Mouse (Mus musculus) intestine, embryonic 15.5 days (tissue): Measurements from ENCODE around the gene Abhd2. TPM values are rescaled to one million over a fixed set of nuclear protein-coding genes. Genes with fewer than 3 reads are reported as not detected.
"Not testable (repeated sequence)": the region's sequence is repeated elsewhere in the genome, so short reads cannot be mapped to it uniquely, and the experiment has no call there.

ENCODE experiments used
- ATAC-seq: fragments of 200-750 bp; cut with Nextera tagmentation; 2 replicates; pipeline ENCODE4 v1.8.0; 2017; ENCODE audit warnings: moderate TSS enrichment, moderate library complexity
- H3K27ac ChIP-seq: fragments of 300-500 bp; sonication (generic); 2 replicates; pipeline ENCODE4 v1.5.1; 2015; ENCODE audit warnings: mild to moderate bottlenecking, inconsistent platforms
- H3K27me3 ChIP-seq: fragments of 300-500 bp; sonication (generic); replicated peaks from 2 replicates; pipeline ENCODE4 v1.6.1; 2015; ENCODE audit warnings: inconsistent platforms
- H3K36me3 ChIP-seq: fragments of 300-500 bp; sonication (generic); 2 replicates; pipeline ENCODE4 v1.6.1; 2015; ENCODE audit warnings: inconsistent platforms
- H3K4me1 ChIP-seq: fragments of 300-500 bp; sonication (generic); replicated peaks from 2 replicates; pipeline ENCODE4 v1.6.1; 2015; ENCODE audit warnings: inconsistent platforms
- H3K4me2 ChIP-seq: fragments of 300-500 bp; sonication (generic); replicated peaks from 2 replicates; pipeline ENCODE4 v1.6.1; 2015; ENCODE audit warnings: mild to moderate bottlenecking, inconsistent platforms
- H3K4me3 ChIP-seq: fragments of 300-500 bp; sonication (generic); replicated peaks from 2 replicates; pipeline ENCODE4 v1.5.1; 2015; ENCODE audit warnings: inconsistent platforms
- H3K9ac ChIP-seq: fragments of 300-500 bp; sonication (generic); 2 replicates; pipeline ENCODE4 v1.6.1; 2015; ENCODE audit warnings: inconsistent platforms
- H3K9me3 ChIP-seq: fragments of 300-500 bp; sonication (generic); 2 replicates; pipeline ENCODE4 v1.6.1; 2016; ENCODE audit warnings: inconsistent platforms
- WGBS: fragments of 180-500 bp; shearing (Covaris S2); methylation state at CpG from one replicate; pipeline ENCODE4 v1.1.7; 2015; 5-methylcytosine and 5-hydroxymethylcytosine counted together
- polyA plus RNA-seq: library from polyadenylated mRNA; unstranded; fragments of >200 nt; fragmentation: Nextera tagmentation; extraction: Ambion mirVana; gene quantifications from 2 replicates; pipeline ENCODE4 v1.2.1, GENCODE M21; 2015

Abhd2 gene
- polyA plus RNA-seq, 1 experiment from 2014 or later, result 16.3 TPM

DNA sequence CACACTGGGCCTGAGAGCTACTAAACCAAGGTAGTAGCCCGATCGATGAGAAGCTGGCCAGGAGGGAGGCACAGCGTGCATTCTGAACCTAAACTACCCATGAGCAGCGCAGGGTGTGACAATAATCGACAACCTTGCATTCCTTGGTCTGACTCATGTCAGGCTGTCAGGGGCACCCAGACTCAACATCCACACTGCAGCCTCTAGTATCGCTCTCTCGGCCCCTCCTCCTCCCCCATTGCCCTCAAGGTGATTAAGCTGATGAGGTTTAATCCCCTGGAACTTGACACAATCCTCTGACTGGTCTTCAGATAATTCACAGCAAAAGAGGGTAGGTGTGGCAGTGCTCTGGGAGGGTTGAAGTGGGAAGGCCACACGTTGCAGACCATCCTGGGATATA is 3.6 kb upstream of the Abhd2 start:
- Histone ChIP-seq H3K27me3 (no peaks in the 10 kb centered on the region), H3K36me3 (no peaks in the 10 kb centered on the region), H3K9ac (no peak overlapping the region), H3K9me3 (no peaks in the 10 kb centered on the region), H3K27ac (peak overlapping the region; percentile 49), H3K4me3 (no peak overlapping the region), H3K4me1 (peaks cover 18% of the 10 kb centered on the region), H3K4me2 (no peak overlapping the region)
- 28% methylated on average over 8 of the region's 8 CpGs for WGBS
- ATAC-seq, result no peak

DNA sequence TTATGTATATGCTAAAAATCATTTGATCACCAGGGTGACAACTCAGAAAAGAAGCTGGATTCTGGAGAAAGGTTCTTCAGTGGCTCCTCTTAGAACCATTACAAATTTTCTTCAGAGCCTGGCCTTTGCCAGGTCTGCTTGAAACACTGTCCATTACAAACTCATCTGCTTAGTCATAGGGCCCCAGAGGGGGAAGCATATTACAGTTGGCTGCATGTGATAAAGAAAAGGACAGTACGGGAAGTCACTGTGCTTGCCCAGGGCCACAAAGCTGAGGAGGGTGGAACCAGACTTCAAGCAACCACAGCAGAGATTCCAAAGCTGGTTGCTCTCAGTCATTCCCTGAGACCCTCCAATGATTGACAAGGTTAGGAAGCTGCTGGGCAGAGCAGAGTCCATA is 3.1 kb upstream of the Abhd2 start:
- H3K36me3 ChIP-seq, result no peaks in the 10 kb centered on the region
- no peak overlapping the region for H3K9ac ChIP-seq
- H3K4me3 ChIP-seq, result no peak overlapping the region
- no peak overlapping the region for H3K4me2 ChIP-seq
- no peaks in the 10 kb centered on the region for H3K27me3 ChIP-seq
- WGBS, result 64% methylated on average over 1 of the region's 1 CpGs
- ATAC-seq, result no peak
- H3K9me3 ChIP-seq, result no peaks in the 10 kb centered on the region
- peaks cover 21% of the 10 kb centered on the region for H3K4me1 ChIP-seq
- peak overlapping the region; percentile 49; the same call in 1 of the 2 replicates for H3K27ac ChIP-seq

DNA sequence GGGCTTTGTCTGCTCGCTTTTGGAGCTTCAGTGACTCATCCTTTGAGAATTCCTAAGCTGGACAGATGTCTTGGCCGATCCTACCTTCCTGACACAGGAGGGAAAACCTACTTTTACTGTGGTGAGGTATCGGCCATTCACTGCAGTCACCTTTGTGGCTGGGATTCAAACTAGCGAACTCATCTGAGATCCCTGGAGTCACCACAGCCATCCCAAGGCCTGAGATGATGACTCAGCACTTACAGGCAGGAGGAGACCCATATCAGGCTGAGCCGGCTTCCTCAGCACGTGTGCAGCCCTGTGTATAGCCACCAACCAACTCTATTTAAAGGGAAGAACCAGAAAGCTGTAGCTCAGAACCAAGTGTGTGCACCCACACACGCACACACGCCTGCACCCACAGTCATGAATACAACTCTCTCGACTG is 2.0 kb upstream of the Abhd2 start:
- no peak overlapping the region for H3K4me3 ChIP-seq
- no peaks in the 10 kb centered on the region for H3K27me3 ChIP-seq
- no peak overlapping the region for H3K9ac ChIP-seq
- no peak for ATAC-seq
- no peak overlapping the region for H3K4me2 ChIP-seq
- no peaks in the 10 kb centered on the region for H3K9me3 ChIP-seq
- H3K4me1 ChIP-seq, result peaks cover 30% of the 10 kb centered on the region
- no peaks in the 10 kb centered on the region for H3K36me3 ChIP-seq
- H3K27ac ChIP-seq, result no peak overlapping the region
- WGBS, result 71% methylated on average over 9 of the region's 9 CpGs

DNA sequence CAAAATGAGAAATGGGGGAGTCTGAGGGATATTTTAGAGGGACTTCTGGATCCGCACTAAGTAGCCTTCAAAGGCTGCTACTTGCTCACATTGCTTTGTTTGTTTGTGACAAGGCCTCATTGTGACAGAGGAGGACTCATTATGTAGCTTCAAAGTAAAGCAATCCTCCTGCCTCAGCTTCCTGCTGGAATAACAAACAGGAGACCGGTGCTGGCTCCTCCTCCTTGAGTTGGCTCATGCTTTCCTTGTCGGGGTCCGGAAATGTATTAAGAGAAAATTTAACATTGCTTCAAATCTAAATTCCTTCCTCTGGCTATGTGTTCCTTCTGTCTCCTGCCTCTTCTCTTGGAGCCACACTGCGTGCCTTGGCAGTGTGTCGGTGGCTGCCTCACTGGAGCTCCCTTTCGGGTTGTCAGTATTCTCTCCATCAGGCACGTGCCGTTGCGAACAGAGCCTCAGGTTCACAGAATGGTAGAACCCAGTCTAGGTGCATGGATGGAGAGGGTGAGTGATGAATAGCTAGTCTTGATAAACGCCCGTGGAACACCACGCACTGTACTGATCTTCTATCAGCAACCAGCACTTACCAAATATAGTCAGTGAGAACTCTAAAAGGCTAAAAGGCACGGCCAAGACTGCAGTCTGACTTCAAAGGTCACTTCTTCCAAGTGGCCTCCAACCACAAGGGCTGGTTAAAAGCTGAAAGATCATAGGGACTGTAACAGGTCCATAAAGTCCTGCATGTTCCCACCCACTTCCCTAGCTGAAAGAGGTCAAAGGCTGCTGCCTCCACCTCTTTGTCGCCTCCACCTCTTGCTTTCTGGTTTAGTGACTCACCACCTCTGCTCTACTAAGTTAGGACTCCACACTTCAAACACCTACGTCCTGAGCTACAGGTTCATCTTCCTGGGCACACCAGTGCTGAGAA is 874 bp upstream of the Abhd2 start:
- H3K9ac ChIP-seq, result no peak overlapping the region
- H3K4me3 ChIP-seq, result peak overlapping the region; percentile 38
- H3K27me3 ChIP-seq, result no peaks in the 10 kb centered on the region
- H3K27ac ChIP-seq, result peak overlapping the region; percentile 79
- ATAC-seq, result peak; percentile 69
- H3K4me2 ChIP-seq, result peak overlapping the region; percentile 73
- H3K9me3 ChIP-seq, result no peaks in the 10 kb centered on the region
- 68% methylated on average over 16 of the region's 16 CpGs for WGBS
- H3K4me1 ChIP-seq, result peaks cover 40% of the 10 kb centered on the region
- H3K36me3 ChIP-seq, result no peaks in the 10 kb centered on the region

DNA sequence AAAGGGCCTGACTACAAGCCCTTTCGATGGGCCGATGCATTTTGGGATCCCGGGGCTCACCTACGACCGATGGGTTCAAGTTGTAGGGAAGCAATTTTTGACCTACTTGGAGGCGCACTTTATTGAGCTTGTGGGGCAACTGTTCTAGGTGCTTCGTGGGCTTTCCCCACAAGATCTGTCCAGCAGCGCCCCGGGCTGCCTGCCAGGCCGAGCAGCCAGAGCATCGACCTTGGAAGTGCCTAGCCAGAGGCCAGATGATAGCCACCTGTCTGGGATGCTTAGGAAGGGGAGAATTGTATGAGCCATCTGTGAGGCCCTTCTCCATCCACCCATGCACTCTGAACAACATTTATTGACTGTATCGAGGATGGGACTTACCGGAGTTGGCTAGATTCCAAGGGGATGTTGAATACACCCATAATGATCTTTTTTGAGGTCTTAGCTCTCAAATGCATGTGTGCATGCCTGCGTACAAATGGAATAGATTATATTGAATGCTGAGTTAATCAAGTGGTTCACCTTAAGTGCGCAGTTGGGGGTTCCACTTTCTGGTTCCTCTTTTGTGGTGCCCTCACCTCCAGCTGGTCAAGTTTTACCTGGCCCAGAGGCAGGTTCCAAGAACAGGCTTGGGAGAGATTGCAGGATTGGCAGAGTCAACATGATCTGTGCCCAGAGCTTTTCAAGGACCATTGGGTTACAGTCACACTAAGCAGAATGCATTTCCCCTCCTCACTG is 906 bp downstream of the Abhd2 start:
- Histone ChIP-seq H3K4me2 (peak overlapping the region; percentile 80), H3K4me3 (peak overlapping the region; percentile 71), H3K27ac (peak overlapping the region; percentile 83), H3K27me3 (no peaks in the 10 kb centered on the region), H3K9me3 (no peaks in the 10 kb centered on the region), H3K9ac (peak overlapping the region; percentile 74), H3K36me3 (no peaks in the 10 kb centered on the region), H3K4me1 (peaks cover 48% of the 10 kb centered on the region)
- ATAC-seq, result no peak
- WGBS, result 12% methylated on average over 15 of the region's 15 CpGs

DNA sequence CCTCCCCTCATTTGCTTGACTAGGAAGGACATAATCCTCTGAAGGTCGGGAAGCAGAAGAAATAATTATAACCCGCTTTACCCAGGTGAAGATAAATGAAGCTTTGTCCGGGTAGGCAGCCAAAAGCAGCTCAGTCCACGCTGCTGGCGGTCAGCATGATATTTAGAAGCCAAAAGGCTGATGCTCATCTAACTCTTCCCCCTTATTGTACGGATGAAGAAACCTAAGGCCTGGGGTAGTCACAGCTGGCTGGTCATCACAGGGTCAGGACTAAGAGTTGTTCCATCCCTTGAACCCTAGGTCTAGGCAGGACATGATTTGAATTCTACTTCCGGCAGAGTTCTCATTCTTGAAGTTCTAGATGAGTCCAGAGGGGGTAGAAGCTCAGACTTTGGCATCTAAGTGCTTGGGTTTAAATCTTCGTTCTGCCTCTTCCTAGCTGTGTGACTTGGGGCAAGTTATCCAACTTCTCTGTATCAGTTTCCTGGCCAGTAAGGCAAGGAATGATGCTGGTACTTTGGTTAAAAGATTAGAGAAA is 1.5 kb downstream of the Abhd2 start:
- Histone ChIP-seq H3K4me2 (peak overlapping the region; percentile 80), H3K4me1 (peaks cover 52% of the 10 kb centered on the region), H3K27me3 (no peaks in the 10 kb centered on the region), H3K36me3 (no peaks in the 10 kb centered on the region), H3K27ac (no peak overlapping the region), H3K4me3 (peak overlapping the region; percentile 71), H3K9ac (peak overlapping the region; percentile 74; the same call in 1 of the 2 replicates), H3K9me3 (no peaks in the 10 kb centered on the region)
- no peak for ATAC-seq
- 67% methylated on average over 8 of the region's 8 CpGs for WGBS

DNA sequence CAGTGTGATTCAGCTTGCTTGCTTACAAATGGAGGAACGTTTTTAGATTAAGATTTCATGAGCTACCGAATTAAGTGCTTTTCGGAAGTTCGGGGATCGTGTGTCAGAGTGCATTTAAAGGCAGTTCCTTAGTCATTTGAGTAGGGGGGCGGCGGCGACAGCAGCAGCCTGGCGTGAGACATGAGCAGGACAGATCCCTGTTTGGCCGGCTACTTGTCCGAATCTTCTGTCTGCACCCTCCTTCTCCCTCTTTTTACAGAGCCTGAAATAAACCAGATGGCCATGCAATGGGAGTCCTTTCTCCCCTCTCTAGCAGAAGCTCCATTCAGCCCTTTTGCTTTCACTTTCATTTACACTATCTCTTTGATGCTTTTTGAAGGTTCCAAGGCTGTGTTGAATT is 2.3 kb downstream of the Abhd2 start:
- Histone ChIP-seq H3K9me3 (no peaks in the 10 kb centered on the region), H3K4me2 (peak overlapping the region; percentile 80)

DNA sequence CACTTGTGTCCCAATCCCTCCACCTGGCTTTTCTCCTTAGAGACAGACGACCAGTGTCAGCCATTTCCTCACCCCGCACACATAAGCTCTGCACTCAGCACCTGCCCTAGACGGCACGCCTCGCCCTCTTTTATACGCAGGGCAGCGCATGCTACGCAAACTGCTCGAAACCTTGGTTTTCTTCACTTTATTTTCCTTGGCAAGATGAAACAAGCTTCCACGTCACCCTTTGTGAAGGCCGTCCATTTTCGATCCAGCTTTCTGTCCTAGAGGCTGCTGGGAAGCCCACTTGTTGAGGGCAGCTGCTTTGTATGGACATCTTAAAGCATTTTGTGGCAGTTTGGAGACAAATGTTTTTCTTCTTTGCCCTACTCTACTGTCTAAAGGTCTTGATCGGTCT is 5.4 kb downstream of the Abhd2 start:
- peak overlapping the region; percentile 77; the same call in 1 of the 2 replicates for H3K27ac ChIP-seq
- no peaks in the 10 kb centered on the region for H3K36me3 ChIP-seq
- H3K27me3 ChIP-seq, result no peaks in the 10 kb centered on the region
- no peak overlapping the region for H3K4me3 ChIP-seq
- 0 out of 2 replicates have a peak overlapping the region, but pooled peaks have one; percentile 2 for H3K4me2 ChIP-seq
- no peak; the same call in 1 of the 2 replicates for ATAC-seq
- peaks cover 58% of the 10 kb centered on the region for H3K4me1 ChIP-seq
- H3K9ac ChIP-seq, result no peak overlapping the region
- WGBS, result 61% methylated on average over 13 of the region's 13 CpGs
- H3K9me3 ChIP-seq, result no peaks in the 10 kb centered on the region

More for the DNA sequence above, 2.3 kb downstream of the Abhd2 start:
- H3K9ac ChIP-seq, result peak overlapping the region; percentile 39; the same call in 1 of the 2 replicates
- no peak for ATAC-seq
- H3K4me1 ChIP-seq, result peaks cover 56% of the 10 kb centered on the region
- WGBS, result 32% methylated on average over 11 of the region's 11 CpGs
- no peaks in the 10 kb centered on the region for H3K36me3 ChIP-seq
- H3K27me3 ChIP-seq, result no peaks in the 10 kb centered on the region
- H3K27ac ChIP-seq, result peak overlapping the region; percentile 68
- H3K4me3 ChIP-seq, result peak overlapping the region; percentile 34

DNA sequence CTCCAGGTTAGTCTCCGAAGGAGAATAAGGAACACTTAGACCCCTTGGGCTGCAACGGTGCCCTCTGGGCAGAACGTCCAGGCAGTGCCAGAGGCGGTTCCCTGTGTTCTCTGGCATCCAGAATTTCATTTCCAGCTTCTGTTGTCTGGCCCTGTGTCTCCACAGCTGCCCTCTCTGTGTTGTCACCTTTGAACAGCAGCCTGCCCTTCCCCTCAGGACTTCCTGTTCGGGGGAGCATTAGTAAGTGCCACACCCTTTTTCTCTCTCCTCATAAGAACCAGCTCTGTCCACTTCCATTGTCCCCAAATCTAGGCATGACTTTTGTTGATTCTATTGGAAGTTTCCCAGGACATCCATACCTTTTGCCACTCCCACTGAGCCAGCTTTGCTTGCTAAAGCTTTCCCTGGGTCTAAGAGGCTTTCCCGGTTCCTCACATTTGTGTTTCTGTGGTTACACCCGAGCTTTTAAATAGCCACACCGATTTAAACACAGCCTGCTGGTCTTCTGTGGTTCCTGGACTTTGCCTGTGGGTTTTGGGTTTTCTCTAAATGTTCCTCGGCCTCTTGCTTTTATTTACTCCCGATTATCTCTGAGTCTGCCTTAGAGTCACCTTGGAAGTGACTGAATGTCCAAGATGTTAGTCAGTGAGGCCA is 6.5 kb downstream of the Abhd2 start:
- Histone ChIP-seq H3K4me3 (no peak overlapping the region), H3K4me2 (peak overlapping the region; percentile 33), H3K9me3 (no peaks in the 10 kb centered on the region), H3K27me3 (no peaks in the 10 kb centered on the region), H3K27ac (peak overlapping the region; percentile 77), H3K4me1 (peaks cover 51% of the 10 kb centered on the region), H3K36me3 (no peaks in the 10 kb centered on the region), H3K9ac (no peak overlapping the region)
- WGBS, result 55% methylated on average over 10 of the region's 10 CpGs
- peak; percentile 52 for ATAC-seq

DNA sequence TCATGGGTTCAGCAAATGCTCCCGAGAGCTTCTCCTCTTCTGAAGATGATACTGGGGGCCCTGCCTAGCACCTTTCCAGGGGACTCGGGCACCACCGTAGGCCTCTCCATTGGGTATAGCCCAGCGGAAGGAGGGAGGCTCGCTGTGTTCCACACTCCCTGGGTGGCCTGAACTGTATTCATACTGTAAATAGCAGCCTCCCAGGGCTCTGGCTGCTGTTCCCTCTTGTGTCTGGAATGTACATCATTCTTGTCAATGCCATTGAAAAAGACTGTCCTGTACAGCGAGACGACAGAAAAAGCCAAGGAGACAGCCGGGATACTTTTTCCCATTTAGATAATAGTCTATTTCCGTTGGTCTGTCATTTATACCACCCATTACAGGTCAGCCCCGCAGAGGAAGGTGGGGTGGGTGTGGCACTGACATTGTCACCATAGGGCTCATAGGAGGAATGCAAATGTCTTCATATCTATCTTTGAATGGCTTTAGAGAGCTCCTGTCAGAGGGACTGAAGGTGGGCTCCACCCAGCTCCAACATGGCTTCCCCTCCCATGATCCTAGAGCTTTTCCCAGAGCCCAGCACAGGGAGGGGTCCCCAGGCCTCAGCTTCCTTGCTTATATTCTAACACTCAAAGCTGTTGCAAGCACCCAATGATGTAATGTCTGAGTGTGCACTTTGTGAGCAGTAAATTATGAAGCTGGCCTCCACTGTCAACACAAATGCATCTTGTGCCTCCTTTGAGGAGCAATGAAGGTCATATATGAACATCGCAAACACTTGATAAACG is 10.1 kb downstream of the Abhd2 start:
- Histone ChIP-seq H3K27ac (peak overlapping the region; percentile 20; the same call in 1 of the 2 replicates), H3K36me3 (no peaks in the 10 kb centered on the region), H3K4me1 (peaks cover 28% of the 10 kb centered on the region), H3K4me2 (0 out of 2 replicates have a peak overlapping the region, but pooled peaks have one; percentile 5), H3K9ac (no peak overlapping the region), H3K4me3 (no peak overlapping the region), H3K9me3 (no peaks in the 10 kb centered on the region), H3K27me3 (no peaks in the 10 kb centered on the region)
- WGBS, result 56% methylated on average over 12 of the region's 12 CpGs
- ATAC-seq, result peak; percentile 38

DNA sequence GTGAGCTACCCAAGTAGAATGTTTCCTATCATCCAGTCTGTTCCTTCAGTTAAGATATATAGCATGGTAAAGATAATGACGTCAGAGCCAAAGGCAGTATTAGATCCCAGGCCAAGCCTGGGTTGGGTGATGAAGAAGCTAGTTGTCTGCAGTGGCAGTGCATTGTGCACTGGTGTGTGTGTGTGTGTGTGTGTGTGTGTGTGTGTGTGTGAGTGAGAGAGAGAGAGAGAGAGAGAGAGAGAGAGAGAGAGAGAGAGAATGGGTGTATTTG is 10.6 kb downstream of the Abhd2 start:
- H3K9me3 ChIP-seq, H3K27ac ChIP-seq, H3K4me3 ChIP-seq, H3K27me3 ChIP-seq, H3K36me3 ChIP-seq, H3K4me2 ChIP-seq, H3K9ac ChIP-seq: not testable (repeated sequence)
- H3K4me1 ChIP-seq, result peaks cover 28% of the 10 kb centered on the region
- 23% methylated on average over 1 of the region's 1 CpGs for WGBS
- peak; percentile 24 for ATAC-seq
